Mouse (Mus musculus): ENCODE results near the gene Gabpb2.

DNA sequence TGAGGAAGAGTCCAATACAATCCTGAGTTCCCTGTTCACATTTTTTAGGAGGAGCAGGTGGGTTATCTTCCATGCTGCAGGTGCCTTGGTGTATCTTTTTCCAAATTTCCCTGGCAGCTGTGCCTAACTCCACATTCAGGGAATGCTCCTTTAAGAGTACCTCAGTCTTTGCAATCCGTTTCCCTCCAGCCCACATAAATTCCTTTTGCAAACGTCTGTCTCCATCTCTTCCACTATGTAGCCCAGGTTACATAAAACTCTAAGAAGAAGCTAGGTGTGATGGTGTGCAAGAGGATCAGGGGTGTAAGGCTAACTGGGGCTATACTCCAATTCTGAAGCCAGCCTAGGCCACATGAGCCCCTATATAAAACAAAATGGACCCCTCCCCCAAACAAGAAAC, 25.4 kb upstream of the Gabpb2 start:
- TF ChIP-seq CTCF (conservative IDR thresholded peaks at IDR 0.05; ENCODE audit: low read length) (no peak), POU5F1 (IDR thresholded peaks at IDR 0.05; ENCODE audit: borderline replicate concordance, low read length) (no peak), NANOG (IDR thresholded peaks at IDR 0.05; ENCODE audit: borderline replicate concordance, low read length) (no peak)

All from E14TG2a.4 (cell line).